Mouse (Mus musculus) thymus, adult 2 months (tissue): ENCODE results near the gene Gm49601.

Source experiments
- CTCF ChIP-seq: fragments of 200-500 bp; IDR thresholded peaks from 2 replicates; pipeline ENCODE4 v1.5.1; 2012; ENCODE audit warnings: mild to moderate bottlenecking, control low read depth, low read length, moderate library complexity, borderline replicate concordance; ENCODE audit not compliant: control insufficient read depth, poor library complexity, insufficient read depth; ENCODE audit errors: extremely low read depth
- POLR2A ChIP-seq: fragments of 200-500 bp; IDR thresholded peaks from 2 replicates; pipeline ENCODE4 v1.6.1; 2012; ENCODE audit warnings: mild to moderate bottlenecking, low read length, control low read depth, moderate library complexity; ENCODE audit not compliant: control insufficient read depth, poor library complexity, insufficient read depth; ENCODE audit errors: extremely low read depth

GRCm38 (mm10) chr16:18627163-18627562 lies 936 bp upstream of the Gm49601 start:
- TF ChIP-seq CTCF (no peak), POLR2A (no peak)
